Mouse (Mus musculus): ENCODE measurements around the gene Bcar3.

The Bcar3 gene

GRCm38 (mm10) chr3:122573426-122574286 lies 279.7 kb downstream of the Bcar3 start:
- DNase-seq (ENCODE audit: low spot score), result peak; percentile 39

GRCm38 (mm10) chr3:122574921-122575320 lies 281.0 kb downstream of the Bcar3 start:
- no peak for DNase-seq (ENCODE audit: low spot score)

- no peak for DNase-seq (ENCODE audit: low spot score)
These were observed 283.4 kb downstream of the Bcar3 start for GRCm38 (mm10) chr3:122577360-122577759.

Measured in MN1 (cell line).